Comparison of ENCODE assay signal across 15 mouse cellular contexts in genomic region chr3:136721804-136722427, GRCm38 (mm10). TPM values are rescaled to one million over a fixed set of nuclear protein-coding genes. Genes with fewer than 3 reads are reported as not detected.
DNase-seq lines count a peak whose midpoint lies in the region; ATAC-seq and TF ChIP-seq lines count a peak whose summit lies in the region.
"Had no signal": no experiment of that assay in that cellular context is flagged by ENCODE, and none has a peak within 500 bp of the region (broad histone marks: within the 10 kb centered on the region; RNA-seq: fewer than 3 reads in every experiment).

No protein-coding gene starts in this region.

- TF ChIP-seq EP300 in lung, postnatal 0 days (IDR thresholded peaks at IDR 0.05) = no peak

- H3K4me3 ChIP-seq in gastrocnemius, adult 2 months = peak overlapping the region; percentile 41
- no peak overlapping the region for H3K4me3 ChIP-seq in lung, embryonic 14.5 days (ENCODE audit: low read depth, low read length)
- no peak overlapping the region for H3K4me3 ChIP-seq in lung, postnatal 0 days (ENCODE audit: low read depth, low read length)
- no peak overlapping the region for H3K4me3 ChIP-seq in limb, embryonic 11.5 days (ENCODE audit: low read depth, low read length)
- H3K4me3 ChIP-seq: liver, embryonic 12.5 days; stomach, embryonic 15.5 days had no signal

- intact Hi-C loops in gastrocnemius, adult 2 months (cut with DNase I) = no loop called here

- 41% methylated on average over 4 of the region's 4 CpGs for WGBS in lung, embryonic 14.5 days
- WGBS in lung, postnatal 0 days = 66% methylated on average over 4 of the region's 4 CpGs
- whole genome bisulfite sequencing in limb, embryonic 11.5 days = 18% methylated on average over 4 of the region's 4 CpGs

- H3K9me3 ChIP-seq in lung, embryonic 14.5 days (ENCODE audit: low read depth, low read length) = no peaks in the 10 kb centered on the region
- no peaks in the 10 kb centered on the region for H3K9me3 ChIP-seq in lung, postnatal 0 days (ENCODE audit: low read length)
- H3K9me3 ChIP-seq in limb, embryonic 11.5 days (ENCODE audit: control insufficient read depth, low read length) = no peaks in the 10 kb centered on the region
- H3K9me3 ChIP-seq: liver, embryonic 12.5 days; stomach, embryonic 15.5 days had no signal

- no peak for TF ChIP-seq CTCF in gastrocnemius, adult 2 months (IDR thresholded peaks at IDR 0.05)
- TF ChIP-seq CTCF in lung, embryonic 14.5 days (IDR thresholded peaks at IDR 0.05; ENCODE audit: low read depth) = no peak
- TF ChIP-seq CTCF in lung, postnatal 0 days (IDR thresholded peaks at IDR 0.05) = no peak

- H3K4me1 ChIP-seq in lung, embryonic 14.5 days (ENCODE audit: insufficient read depth) = peaks cover 5% of the 10 kb centered on the region; the same call in 1 of the 2 replicates
- H3K4me1 ChIP-seq in lung, postnatal 0 days (ENCODE audit: insufficient read depth, low read depth, low read length) = peaks cover 10% of the 10 kb centered on the region
- H3K4me1 ChIP-seq in limb, embryonic 11.5 days (ENCODE audit: control insufficient read depth, insufficient read depth, low read length) = peaks cover 21% of the 10 kb centered on the region
- H3K4me1 ChIP-seq: stomach, embryonic 15.5 days had no signal

- ATAC-seq in lung, embryonic 14.5 days (ENCODE audit: insufficient read depth) = no peak
- ATAC-seq in lung, postnatal 0 days = no peak
- peak; percentile 92 for ATAC-seq in limb, embryonic 11.5 days (ENCODE audit: insufficient number of reproducible peaks, low FRiP score, low TSS enrichment, low read depth)
- no peak for ATAC-seq in inflammation-experienced regulatory T-cells, adult 6 months
- ATAC-seq: hindbrain, embryonic 16.5 days; liver, embryonic 12.5 days had no signal

- H3K27me3 ChIP-seq in lung, embryonic 14.5 days (ENCODE audit: insufficient read depth, low read length) = no peaks in the 10 kb centered on the region
- H3K27me3 ChIP-seq in lung, postnatal 0 days (replicated peaks; ENCODE audit: insufficient read depth, low read length) = no peaks in the 10 kb centered on the region
- H3K27me3 ChIP-seq in limb, embryonic 11.5 days (ENCODE audit: control insufficient read depth, insufficient read depth, low read length) = no peaks in the 10 kb centered on the region
- H3K27me3 ChIP-seq: liver, embryonic 12.5 days; stomach, embryonic 15.5 days had no signal

- H3K36me3 ChIP-seq in lung, embryonic 14.5 days (ENCODE audit: insufficient read depth) = no peaks in the 10 kb centered on the region
- H3K36me3 ChIP-seq in lung, postnatal 0 days (ENCODE audit: insufficient read depth, low read length) = no peaks in the 10 kb centered on the region
- no peaks in the 10 kb centered on the region for H3K36me3 ChIP-seq in limb, embryonic 11.5 days (ENCODE audit: control insufficient read depth, insufficient read depth, low read length)
- H3K36me3 ChIP-seq: liver, embryonic 12.5 days; stomach, embryonic 15.5 days had no signal

- peak overlapping the region; percentile 82 for H3K27ac ChIP-seq in gastrocnemius, adult 2 months
- H3K27ac ChIP-seq in lung, embryonic 14.5 days (ENCODE audit: low read depth) = no peak overlapping the region
- H3K27ac ChIP-seq in lung, postnatal 0 days (ENCODE audit: low read length) = no peak overlapping the region
- H3K27ac ChIP-seq in limb, embryonic 11.5 days (replicated peaks; ENCODE audit: low read depth, low read length) = no peak overlapping the region
- H3K27ac ChIP-seq: liver, embryonic 12.5 days; stomach, embryonic 15.5 days had no signal

- H3K4me2 ChIP-seq in lung, embryonic 14.5 days = no peak overlapping the region
- H3K4me2 ChIP-seq in lung, postnatal 0 days (replicated peaks; ENCODE audit: low read depth, low read length) = no peak overlapping the region
- H3K4me2 ChIP-seq in limb, embryonic 11.5 days (ENCODE audit: low read depth, severe bottlenecking) = 0 out of 2 replicates have a peak overlapping the region, but pooled peaks have one; percentile 5
- H3K4me2 ChIP-seq: liver, embryonic 12.5 days; stomach, embryonic 15.5 days had no signal

- peak; percentile 71 for DNase-seq in gastrocnemius, adult 2 months
- DNase-seq in gastrocnemius, postnatal 10 days = no peak
- peak; percentile 11 for DNase-seq in lung, embryonic 14.5 days
- DNase-seq in lung, postnatal 0 days (ENCODE audit: low spot score) = no peak
- DNase-seq in limb, embryonic 11.5 days (ENCODE audit: low spot score) = peak; percentile 71
- DNase-seq in right cerebral cortex, adult 2 months (ENCODE audit: low spot score in 2 of 2) = no peak
- no peak for DNase-seq in right cerebral cortex, postnatal 36 days (ENCODE audit: low spot score in 2 of 2)
- DNase-seq: adrenal gland, adult 2 months; cerebellum, adult 18-20 months; heart, adult 11 months; lung, postnatal 10 days had no signal

- no peak overlapping the region for H3K9ac ChIP-seq in lung, embryonic 14.5 days
- no peak overlapping the region for H3K9ac ChIP-seq in lung, postnatal 0 days (replicated peaks; ENCODE audit: low read depth)
- H3K9ac ChIP-seq in limb, embryonic 11.5 days (ENCODE audit: low read length) = no peak overlapping the region
- H3K9ac ChIP-seq: liver, embryonic 12.5 days; stomach, embryonic 15.5 days had no signal

RNA-seq across cellular contexts. Expression of gene Ppp3ca, which starts 52.0 kb away (rescaled TPM):
- total RNA-seq in gastrocnemius, adult 2 months (2021) = 100 to 1,000 TPM; 152 to 154 TPM
- total RNA-seq in gastrocnemius, postnatal 10 days (2021) = 100 to 1,000 TPM; 161 to 166 TPM
- polyA plus RNA-seq in lung, embryonic 14.5 days (2014; fragmentation: Nextera tagmentation; extraction: Ambion mirVana) = 68.1 and 74.1 TPM in 2 replicates
- 105 and 125 TPM in 2 replicates for polyA plus RNA-seq in lung, postnatal 0 days (2015; fragmentation: Nextera tagmentation; extraction: Ambion mirVana)
- polyA plus RNA-seq in limb, embryonic 11.5 days (2014; fragmentation: Nextera tagmentation; extraction: Ambion mirVana) = 65.7 and 72.7 TPM in 2 replicates
- polyA plus RNA-seq in inflammation-experienced regulatory T-cells, adult 6 months (2017; shearing (Covaris generic)) = 10 to 100 TPM; 12.9 to 20.0 (median 19.0) TPM

Comparison
In these comparisons a context has a peak if more than half of its experiments do, and no peak if none do; other contexts are left out.
1. DNase-seq: peak in gastrocnemius, adult 2 months (single experiment), lung, embryonic 14.5 days (single experiment) and limb, embryonic 11.5 days (single experiment); none in gastrocnemius, postnatal 10 days (single experiment), lung, postnatal 0 days (single experiment), right cerebral cortex, adult 2 months (0 of 2) and right cerebral cortex, postnatal 36 days (0 of 2).